Mouse (Mus musculus) right cerebral cortex, adult 18-20 months (tissue): ENCODE results near the gene Tcte2.
"Not testable (repeated sequence)": the region's sequence is repeated elsewhere in the genome, so short reads cannot be mapped to it uniquely, and the experiment has no call there.

Experiments used
- DNase-seq: peaks from one replicate; pipeline ENCODE4 v3.0.0; 2022; ENCODE audit warnings: mixed read lengths

Tcte2 gene

GRCm38 (mm10) chr17:13761179-13761913, at the start of gene Tcte2:
Tcte2 (minus strand) TSS chr17:13761825.
- DNase-seq, result peak; percentile 53

DNA sequence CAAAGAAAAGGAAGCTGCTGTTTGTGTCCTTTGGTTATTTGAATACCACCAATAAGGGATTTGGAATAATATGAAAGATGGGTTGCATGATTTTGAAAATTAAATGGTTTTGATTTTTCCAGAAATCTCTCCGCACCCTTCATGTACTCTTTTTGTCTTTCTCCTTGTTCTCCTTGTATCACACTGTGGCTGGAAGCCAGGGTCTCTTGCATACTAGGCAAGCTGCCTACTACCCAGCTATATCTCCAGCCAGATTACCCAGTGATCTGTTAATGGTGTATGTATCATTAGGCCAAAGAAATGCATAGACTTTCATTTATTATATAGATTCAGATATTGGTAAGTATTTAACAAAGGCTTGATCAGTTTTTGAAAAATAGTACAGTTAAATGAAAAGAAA, 44.4 kb upstream of the Tcte2 start:
- DNase-seq, result no peak

GRCm38 (mm10) chr17:13802836-13803408, 41.3 kb upstream of the Tcte2 start:
- no peak for DNase-seq

DNA sequence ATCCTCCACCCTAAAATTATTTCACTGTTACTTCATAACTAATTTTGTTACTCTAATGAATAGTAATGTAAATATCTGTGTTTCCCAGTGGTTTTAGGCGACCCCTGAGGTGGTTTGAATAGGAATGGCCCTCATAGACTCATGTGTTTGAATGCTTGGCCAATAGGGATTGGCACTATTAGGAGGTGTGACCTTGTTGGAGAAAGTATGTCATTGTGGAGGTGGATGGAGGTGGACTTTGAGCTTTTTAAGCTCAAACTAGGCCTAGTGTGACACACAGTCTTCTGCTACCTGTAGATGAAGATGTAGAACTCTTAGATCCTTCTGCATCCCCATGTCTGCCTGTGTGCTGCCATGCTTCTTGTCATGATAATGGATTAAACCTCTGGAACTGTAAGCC, 36.1 kb upstream of the Tcte2 start:
- no peak for DNase-seq

- DNase-seq, result not testable (repeated sequence)
Observed at GRCm38 (mm10) chr17:13790033-13790432, 28.4 kb upstream of the Tcte2 start.

GRCm38 (mm10) chr17:13783469-13783868, 21.8 kb upstream of the Tcte2 start:
- DNase-seq, result no peak

DNA sequence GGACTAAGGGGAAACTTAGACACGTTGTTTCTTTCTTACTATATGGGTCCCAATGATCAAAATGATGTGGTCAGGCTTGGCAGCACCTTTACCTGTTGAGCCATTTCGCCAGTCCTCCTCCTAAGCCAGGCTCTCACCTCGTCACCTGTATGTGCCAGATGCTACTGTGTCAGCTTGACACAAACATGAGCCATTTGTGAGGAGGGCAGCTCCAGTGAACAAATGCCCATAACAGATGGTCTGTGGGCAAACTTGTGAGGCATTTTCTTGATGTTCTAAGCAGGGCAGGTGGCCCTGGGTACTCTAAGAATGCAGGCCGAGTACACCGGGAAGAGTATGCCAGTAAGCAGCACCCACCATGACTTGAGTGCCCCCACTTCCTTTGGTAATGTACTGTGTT, 20.3 kb upstream of the Tcte2 start:
- no peak for DNase-seq

DNA sequence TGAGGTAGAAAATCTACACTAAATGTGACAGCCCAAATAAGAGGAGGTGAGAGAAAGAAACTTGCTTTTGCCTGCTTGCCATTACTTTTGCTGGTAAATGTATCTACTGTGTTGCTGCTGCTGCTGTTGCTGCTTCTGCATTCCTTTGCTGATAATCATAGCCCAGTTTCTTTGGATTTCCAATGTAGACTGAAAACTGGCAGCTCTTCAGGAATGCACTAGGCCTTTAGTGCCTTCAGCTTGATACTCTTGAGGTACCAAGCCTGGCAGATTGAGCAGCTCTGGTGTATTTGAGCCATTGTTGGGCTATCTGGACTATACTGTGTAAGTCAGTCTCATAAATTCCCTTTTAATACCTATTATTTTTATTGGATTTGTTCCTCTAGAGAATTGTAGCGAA, 17.2 kb upstream of the Tcte2 start:
- DNase-seq, result no peak

DNA sequence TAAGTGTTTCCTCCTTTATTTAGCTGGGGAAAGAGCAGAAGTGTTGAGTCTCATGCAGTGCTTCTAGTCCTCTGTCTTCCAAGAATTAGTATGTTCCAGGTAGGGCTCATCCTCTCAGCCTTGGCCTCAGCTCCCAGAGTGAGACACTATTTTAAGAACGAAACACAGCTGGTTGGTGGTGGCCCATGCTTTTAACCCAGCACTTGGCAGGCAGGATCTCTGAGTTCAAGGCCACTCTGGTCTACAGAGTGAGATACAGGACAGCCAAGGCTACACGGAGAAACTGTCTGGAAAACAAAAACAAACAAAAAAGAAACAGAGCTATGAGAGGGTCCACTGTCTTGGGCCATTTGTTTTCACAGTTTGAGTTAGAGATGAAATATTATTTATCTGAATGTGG, 16.1 kb upstream of the Tcte2 start:
- no peak for DNase-seq

GRCm38 (mm10) chr17:13769256-13769655, 7.6 kb upstream of the Tcte2 start:
- DNase-seq, result no peak

- no peak for DNase-seq
Observed at GRCm38 (mm10) chr17:13768531-13768930, 6.9 kb upstream of the Tcte2 start.

- not testable (repeated sequence) for DNase-seq
Observed at GRCm38 (mm10) chr17:13764911-13765310, 3.3 kb upstream of the Tcte2 start.

DNA sequence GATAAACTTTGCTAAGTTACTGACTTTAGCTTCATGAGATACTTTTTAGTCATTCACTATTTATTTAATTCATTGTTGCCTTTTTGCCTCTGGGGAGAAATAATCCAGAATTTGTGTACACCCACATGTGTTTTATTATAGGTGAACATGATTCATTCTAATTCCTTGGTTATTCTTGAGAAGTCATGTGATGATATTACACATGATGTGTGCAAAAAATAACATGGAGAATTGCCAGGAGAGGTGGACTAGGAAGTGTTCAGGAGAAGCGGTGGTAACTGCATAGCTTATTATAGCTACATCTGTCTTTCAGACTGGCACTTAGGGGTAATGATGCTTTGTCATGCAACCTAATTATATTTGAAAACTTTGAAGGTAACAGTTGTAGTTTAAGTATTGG, 2.2 kb upstream of the Tcte2 start:
- no peak for DNase-seq

- no peak for DNase-seq
Observed at GRCm38 (mm10) chr17:13760675-13761178, 898 bp downstream of the Tcte2 start.

- peak; percentile 87 for DNase-seq
Observed at GRCm38 (mm10) chr17:13759853-13760627, 1.6 kb downstream of the Tcte2 start, which contains the start of gene Afdn. Afdn (plus strand) TSS chr17:13760539.

DNA sequence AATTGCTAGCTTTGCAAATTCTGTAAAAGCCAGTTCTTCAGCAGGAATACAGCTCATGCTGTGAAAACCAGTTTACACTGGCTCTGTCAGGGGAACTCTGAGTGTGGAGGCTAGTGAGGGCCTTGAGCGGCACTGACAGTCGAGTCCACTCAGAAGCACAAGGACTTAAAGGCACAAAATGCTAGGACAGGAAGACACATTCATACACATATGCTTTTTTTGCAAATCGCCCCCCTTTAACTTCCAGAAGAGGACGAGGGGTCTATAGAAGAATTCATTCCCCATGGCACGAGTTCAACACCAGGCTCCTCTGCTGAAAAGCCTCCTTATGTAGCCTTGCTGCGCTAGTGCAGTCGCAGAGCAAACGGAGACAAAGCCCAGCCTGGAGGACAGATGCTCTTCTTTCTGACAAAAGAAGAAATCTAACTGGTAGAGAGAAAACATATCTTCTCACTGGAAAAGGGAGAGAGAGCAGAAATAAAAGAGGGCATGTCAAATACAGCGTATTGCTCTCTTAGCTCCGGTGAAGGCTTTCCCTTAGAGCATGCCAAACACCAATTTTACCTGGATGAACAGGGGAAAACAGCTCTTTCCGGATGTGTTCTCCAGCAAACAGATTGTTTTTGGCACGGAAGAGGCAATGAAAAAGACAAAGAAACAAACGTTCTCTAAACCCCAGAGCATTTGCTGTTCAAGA, 2.3 kb downstream of the Tcte2 start:
- DNase-seq, result no peak

DNA sequence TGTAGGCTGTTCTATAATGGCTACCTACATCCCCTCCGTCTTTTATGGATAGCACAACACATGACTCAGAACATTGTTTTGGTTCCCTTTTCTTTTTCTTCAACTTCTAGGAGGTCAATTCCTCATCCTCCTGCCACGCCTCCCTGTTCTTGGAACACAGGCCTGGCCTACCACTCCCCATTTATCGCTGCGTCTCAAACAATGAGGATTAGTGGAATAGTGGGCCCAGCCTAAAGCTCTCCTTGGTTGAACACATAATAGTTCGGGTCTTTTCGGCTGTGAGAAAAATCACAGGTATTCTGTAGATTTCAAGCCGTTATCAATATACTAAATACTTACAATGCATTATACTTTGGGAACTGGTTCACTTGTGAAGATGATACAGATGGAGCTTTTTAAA, 3.0 kb downstream of the Tcte2 start:
- DNase-seq, result no peak

DNA sequence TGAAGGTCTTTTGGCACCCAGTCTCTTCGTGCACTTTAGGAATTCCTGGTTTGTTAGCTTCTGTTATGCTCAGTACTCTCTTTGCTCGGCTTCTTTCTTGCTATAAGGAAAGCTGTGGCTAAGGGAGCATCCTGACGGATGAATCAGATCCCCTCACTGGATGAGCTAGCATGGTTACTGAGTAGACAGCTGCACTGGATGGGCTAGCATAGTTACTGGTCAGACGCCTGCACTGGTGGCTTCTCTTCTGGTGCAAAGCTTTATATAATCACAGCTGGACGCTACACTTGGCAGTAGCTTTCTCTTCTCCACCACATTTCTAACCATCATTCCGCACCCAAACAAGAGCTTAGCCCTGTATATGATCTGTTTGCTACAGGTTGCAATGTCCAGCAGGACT, 6.7 kb downstream of the Tcte2 start:
- DNase-seq, result no peak

GRCm38 (mm10) chr17:13753918-13754317, 7.7 kb downstream of the Tcte2 start:
- no peak for DNase-seq

GRCm38 (mm10) chr17:13749027-13749426, 12.6 kb downstream of the Tcte2 start:
- no peak for DNase-seq

DNA sequence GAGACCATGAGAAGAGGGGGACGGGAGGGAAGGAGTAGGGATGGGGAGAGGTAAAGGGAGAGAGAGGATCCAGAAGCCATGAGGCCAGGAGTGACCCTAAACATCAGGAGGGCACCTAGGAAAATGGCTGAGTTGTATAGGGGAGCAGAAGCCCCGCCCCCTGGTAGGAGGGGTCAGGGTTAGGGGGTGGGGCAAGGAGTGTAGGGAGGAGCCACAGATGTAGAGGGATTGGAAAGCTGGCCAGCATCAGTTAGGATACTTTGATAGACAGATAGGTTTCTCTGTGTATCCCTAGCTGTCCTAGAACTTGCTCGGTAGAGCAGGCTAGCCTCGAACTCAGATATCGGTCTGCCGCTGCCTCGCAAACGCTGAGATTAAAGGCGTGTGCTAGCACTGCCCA, 13.9 kb downstream of the Tcte2 start:
- no peak for DNase-seq

- no peak for DNase-seq
Observed at GRCm38 (mm10) chr17:13746330-13746729, 15.3 kb downstream of the Tcte2 start.

- no peak for DNase-seq
Observed at GRCm38 (mm10) chr17:13745373-13745772, 16.3 kb downstream of the Tcte2 start.
